Mouse (Mus musculus) embryonic facial prominence, embryonic 12.5 days (tissue): ENCODE data around the gene Ppef2. TPM values are rescaled to one million over a fixed set of nuclear protein-coding genes. Genes with fewer than 3 reads are reported as not detected.
"Not testable (repeated sequence)": the region's sequence is repeated elsewhere in the genome, so short reads cannot be mapped to it uniquely, and the experiment has no call there.

ENCODE experiments used
- ATAC-seq: fragments of 200-750 bp; cut with Nextera tagmentation; 2 replicates; pipeline ENCODE4 v1.8.0; 2017; ENCODE audit not compliant: insufficient number of reproducible peaks, insufficient read depth, low FRiP score, low TSS enrichment
- H3K27ac ChIP-seq: fragments of 300-500 bp; sonication (generic); 2 replicates; pipeline ENCODE4 v1.5.1; 2016; ENCODE audit warnings: mild to moderate bottlenecking
- H3K27me3 ChIP-seq: fragments of 300-500 bp; sonication (generic); 2 replicates; pipeline ENCODE4 v1.6.1; 2016; ENCODE audit warnings: mild to moderate bottlenecking, moderate library complexity
- H3K36me3 ChIP-seq: fragments of 300-500 bp; sonication (generic); 2 replicates; pipeline ENCODE4 v1.6.1; 2016; ENCODE audit warnings: mild to moderate bottlenecking
- H3K4me1 ChIP-seq: fragments of 300-500 bp; sonication (generic); 2 replicates; pipeline ENCODE4 v1.6.1; 2016
- H3K4me2 ChIP-seq: fragments of 300-500 bp; sonication (generic); replicated peaks from 2 replicates; pipeline ENCODE4 v1.6.1; 2016; ENCODE audit warnings: mild to moderate bottlenecking, moderate library complexity
- H3K4me3 ChIP-seq: fragments of 300-500 bp; sonication (generic); 2 replicates; pipeline ENCODE4 v1.5.1; 2016; ENCODE audit warnings: mild to moderate bottlenecking
- H3K9ac ChIP-seq: fragments of 300-500 bp; sonication (generic); 2 replicates; pipeline ENCODE4 v1.6.1; 2016; ENCODE audit warnings: mild to moderate bottlenecking, moderate library complexity
- H3K9me3 ChIP-seq: fragments of 300-500 bp; sonication (generic); 2 replicates; pipeline ENCODE4 v1.6.1; 2016; ENCODE audit warnings: mild to moderate bottlenecking, moderate library complexity
- WGBS: fragments of 180-500 bp; shearing (Covaris S2); methylation state at CpG from one replicate; pipeline ENCODE4 v1.1.7; 2016; 5-methylcytosine and 5-hydroxymethylcytosine counted together
- polyA plus RNA-seq: library from polyadenylated mRNA; unstranded; fragments of >200 nt; fragmentation: Nextera tagmentation; extraction: Ambion mirVana; gene quantifications from 2 replicates; pipeline ENCODE4 v1.2.1, GENCODE M21; 2016

The Ppef2 gene
- polyA plus RNA-seq, 1 experiment from 2014 or later, result 0.26 TPM

DNA sequence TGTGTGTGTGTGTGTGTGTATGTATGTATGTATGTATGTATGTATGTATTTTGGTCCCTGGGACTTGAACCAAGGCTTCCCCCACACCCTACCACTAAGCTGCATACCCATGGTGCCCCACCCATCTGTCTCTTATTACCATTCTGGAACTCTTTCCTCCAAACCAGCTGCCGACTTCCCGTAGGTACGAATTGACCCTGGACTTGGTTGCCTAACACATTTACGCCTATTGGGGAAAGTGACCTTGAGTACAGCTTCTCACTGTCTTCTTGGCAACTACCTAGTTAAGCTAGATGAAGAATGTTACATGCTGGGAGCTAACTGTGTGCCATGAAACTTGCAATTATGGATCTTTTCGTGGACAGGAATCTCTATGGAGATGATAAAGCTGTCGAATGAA is 50.0 kb downstream of the Ppef2 start:
- Histone ChIP-seq H3K9me3 (no peaks in the 10 kb centered on the region), H3K27me3 (no peaks in the 10 kb centered on the region), H3K4me3 (no peak overlapping the region), H3K36me3 (peaks cover 40% of the 10 kb centered on the region), H3K4me1 (no peaks in the 10 kb centered on the region), H3K9ac (no peak overlapping the region), H3K4me2 (no peak overlapping the region), H3K27ac (no peak overlapping the region)
- 89% methylated on average over 6 of the region's 6 CpGs for WGBS
- no peak for ATAC-seq

- WGBS, result 91% methylated on average over 5 of the region's 5 CpGs
- no peaks in the 10 kb centered on the region for H3K27me3 ChIP-seq
- ATAC-seq, result no peak
Measured at GRCm38 (mm10) chr5:92205706-92206105, 50.4 kb downstream of the Ppef2 start.

DNA sequence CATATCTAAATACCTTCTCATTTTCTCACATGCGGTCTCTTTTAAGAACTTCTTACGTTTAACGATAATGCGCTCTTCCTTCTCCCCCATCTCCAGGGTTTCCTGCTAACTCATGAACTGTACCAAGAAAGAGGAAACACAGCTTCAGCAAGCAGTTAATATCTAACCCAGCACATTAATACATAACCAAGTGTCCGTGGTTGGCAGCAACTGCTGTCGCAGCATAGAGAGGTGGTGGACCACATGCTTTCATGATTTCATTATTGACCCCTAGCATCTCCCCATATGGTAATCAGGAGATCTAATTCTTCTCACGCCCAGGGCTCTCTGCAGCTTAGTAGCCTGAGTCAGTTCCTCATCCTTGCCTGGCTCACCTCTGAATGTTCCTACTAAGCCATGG is 50.9 kb downstream of the Ppef2 start:
- 91% methylated on average over 7 of the region's 7 CpGs for WGBS
- Histone ChIP-seq H3K4me3 (no peak overlapping the region), H3K9ac (no peak overlapping the region), H3K4me2 (no peak overlapping the region), H3K27me3 (no peaks in the 10 kb centered on the region), H3K36me3 (peaks cover 48% of the 10 kb centered on the region), H3K4me1 (no peaks in the 10 kb centered on the region), H3K9me3 (no peaks in the 10 kb centered on the region), H3K27ac (no peak overlapping the region)
- ATAC-seq, result no peak

More at GRCm38 (mm10) chr5:92205706-92206105, 50.4 kb downstream of the Ppef2 start:
- H3K4me2 ChIP-seq, result no peak overlapping the region
- H3K36me3 ChIP-seq, result peaks cover 45% of the 10 kb centered on the region
- no peak overlapping the region for H3K9ac ChIP-seq
- no peaks in the 10 kb centered on the region for H3K9me3 ChIP-seq
- H3K4me1 ChIP-seq, result no peaks in the 10 kb centered on the region
- H3K4me3 ChIP-seq, result no peak overlapping the region
- H3K27ac ChIP-seq, result no peak overlapping the region

GRCm38 (mm10) chr5:92204162-92205036 is 51.7 kb downstream of the Ppef2 start:
- ATAC-seq, result no peak
- Histone ChIP-seq H3K27ac (no peak overlapping the region), H3K36me3 (peaks cover 56% of the 10 kb centered on the region), H3K4me1 (no peaks in the 10 kb centered on the region), H3K9me3 (no peaks in the 10 kb centered on the region), H3K4me3 (no peak overlapping the region), H3K9ac (no peak overlapping the region), H3K27me3 (no peaks in the 10 kb centered on the region), H3K4me2 (no peak overlapping the region)
- 81% methylated on average over 6 of the region's 6 CpGs for WGBS

GRCm38 (mm10) chr5:92198266-92198665 is 57.8 kb downstream of the Ppef2 start:
- H3K9ac ChIP-seq, result no peak overlapping the region
- ATAC-seq, result no peak
- H3K9me3 ChIP-seq, result no peaks in the 10 kb centered on the region
- H3K4me3 ChIP-seq, result no peak overlapping the region
- no peak overlapping the region for H3K4me2 ChIP-seq
- H3K27ac ChIP-seq, result no peak overlapping the region
- H3K27me3 ChIP-seq, result no peaks in the 10 kb centered on the region
- WGBS, result 84% methylated on average over 8 of the region's 8 CpGs
- no peaks in the 10 kb centered on the region for H3K4me1 ChIP-seq
- peaks cover 71% of the 10 kb centered on the region for H3K36me3 ChIP-seq

GRCm38 (mm10) chr5:92196895-92197811 is 58.9 kb downstream of the Ppef2 start:
- WGBS, result 86% methylated on average over 15 of the region's 15 CpGs
- no peak for ATAC-seq
- no peaks in the 10 kb centered on the region for H3K9me3 ChIP-seq
- no peak overlapping the region for H3K9ac ChIP-seq
- H3K36me3 ChIP-seq, result peaks cover 72% of the 10 kb centered on the region
- H3K4me2 ChIP-seq, result no peak overlapping the region
- no peaks in the 10 kb centered on the region for H3K27me3 ChIP-seq
- no peak overlapping the region for H3K4me3 ChIP-seq
- no peaks in the 10 kb centered on the region for H3K4me1 ChIP-seq
- no peak overlapping the region for H3K27ac ChIP-seq

DNA sequence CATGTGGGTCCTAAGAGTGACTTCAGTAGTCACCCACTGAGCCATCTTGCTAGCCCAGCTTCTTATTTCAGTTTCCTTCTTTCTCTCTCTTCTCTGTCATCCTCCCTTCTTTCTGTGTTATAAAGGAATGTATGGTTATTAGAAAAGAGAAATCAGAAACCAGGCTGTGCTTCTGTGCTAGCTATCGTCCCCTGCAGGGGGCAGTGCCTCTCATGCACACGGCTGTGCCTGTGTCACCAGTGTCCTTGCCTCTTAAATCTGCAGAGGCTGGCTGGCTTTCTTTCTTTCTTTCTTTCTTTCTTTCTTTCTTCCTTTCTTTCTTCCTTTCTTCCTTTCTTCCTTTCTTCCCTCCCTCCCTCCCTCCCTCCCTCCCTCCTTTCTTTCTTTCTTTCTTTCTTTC is 60.4 kb downstream of the Ppef2 start:
- H3K27me3 ChIP-seq, H3K4me1 ChIP-seq, ATAC-seq, H3K9me3 ChIP-seq, H3K27ac ChIP-seq, H3K9ac ChIP-seq, H3K4me3 ChIP-seq, H3K4me2 ChIP-seq: not testable (repeated sequence)
- WGBS, result 54% methylated on average over 2 of the region's 2 CpGs
- H3K36me3 ChIP-seq, result peaks cover 60% of the 10 kb centered on the region

GRCm38 (mm10) chr5:92188881-92189483 is 67.1 kb downstream of the Ppef2 start:
- no peak overlapping the region for H3K9ac ChIP-seq
- no peak for ATAC-seq
- peaks cover 58% of the 10 kb centered on the region for H3K36me3 ChIP-seq
- H3K9me3 ChIP-seq, result no peaks in the 10 kb centered on the region
- no peak overlapping the region for H3K4me2 ChIP-seq
- no peaks in the 10 kb centered on the region for H3K4me1 ChIP-seq
- H3K27ac ChIP-seq, result no peak overlapping the region
- H3K27me3 ChIP-seq, result no peaks in the 10 kb centered on the region
- WGBS, result 95% methylated on average over 7 of the region's 7 CpGs
- no peak overlapping the region for H3K4me3 ChIP-seq

DNA sequence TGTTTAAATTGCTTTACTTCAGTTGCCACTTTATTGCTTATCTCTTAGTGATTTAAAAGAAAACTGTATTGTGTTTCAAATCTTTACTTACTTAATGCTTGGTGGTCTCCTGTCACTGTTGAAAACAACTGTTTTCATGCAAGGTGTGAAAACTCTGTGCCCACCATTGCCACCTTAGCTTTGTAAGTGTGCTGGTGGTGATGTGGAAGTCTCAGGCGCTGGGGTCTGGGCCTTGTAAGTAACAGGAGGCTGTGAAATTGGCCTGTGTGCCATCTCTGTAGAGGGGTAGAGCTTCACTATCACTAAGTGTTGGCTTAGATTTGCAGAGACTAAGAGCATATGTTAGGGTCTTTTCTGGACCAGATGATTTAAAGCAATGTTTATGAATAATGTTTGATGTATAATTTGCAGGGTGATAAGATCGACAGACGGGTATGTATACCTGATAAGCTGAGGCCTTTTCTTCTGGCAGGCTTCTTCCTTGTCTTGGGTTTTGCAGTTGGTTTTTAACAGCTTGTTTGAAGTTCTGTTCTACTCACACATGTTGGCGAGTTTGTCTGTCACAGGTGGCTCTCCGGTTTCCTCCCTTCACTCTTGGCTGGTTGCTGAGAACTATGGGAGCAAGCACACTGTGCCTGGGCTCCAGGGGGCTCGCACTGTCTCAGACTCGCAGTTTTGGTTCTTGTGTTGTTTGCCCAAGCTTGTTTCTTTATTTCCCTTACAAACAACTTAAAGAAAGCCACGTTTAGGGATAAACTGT is 72.8 kb downstream of the Ppef2 start:
- no peaks in the 10 kb centered on the region for H3K4me1 ChIP-seq
- H3K4me3 ChIP-seq, result no peak overlapping the region
- H3K4me2 ChIP-seq, result no peak overlapping the region
- H3K9me3 ChIP-seq, result no peaks in the 10 kb centered on the region
- no peak overlapping the region for H3K27ac ChIP-seq
- 89% methylated on average over 8 of the region's 8 CpGs for WGBS
- no peak overlapping the region for H3K9ac ChIP-seq
- peaks cover 58% of the 10 kb centered on the region for H3K36me3 ChIP-seq
- no peaks in the 10 kb centered on the region for H3K27me3 ChIP-seq
- no peak for ATAC-seq
